Mouse (Mus musculus) kidney, adult 2 months (tissue): ENCODE measurements around the gene Masp2.

Source experiments
- CTCF ChIP-seq: fragments of 200-500 bp; conservative IDR thresholded peaks from 2 replicates; pipeline ENCODE4 v1.5.1; 2011; ENCODE audit warnings: low read depth, mild to moderate bottlenecking, control low read depth, low read length, moderate library complexity, mixed read lengths; ENCODE audit not compliant: insufficient read depth, insufficient read length
- POLR2A ChIP-seq: fragments of 200-500 bp; IDR thresholded peaks from one replicate; pipeline ENCODE4 v1.6.1; 2011; ENCODE audit warnings: low read depth, low read length, control low read depth

DNA sequence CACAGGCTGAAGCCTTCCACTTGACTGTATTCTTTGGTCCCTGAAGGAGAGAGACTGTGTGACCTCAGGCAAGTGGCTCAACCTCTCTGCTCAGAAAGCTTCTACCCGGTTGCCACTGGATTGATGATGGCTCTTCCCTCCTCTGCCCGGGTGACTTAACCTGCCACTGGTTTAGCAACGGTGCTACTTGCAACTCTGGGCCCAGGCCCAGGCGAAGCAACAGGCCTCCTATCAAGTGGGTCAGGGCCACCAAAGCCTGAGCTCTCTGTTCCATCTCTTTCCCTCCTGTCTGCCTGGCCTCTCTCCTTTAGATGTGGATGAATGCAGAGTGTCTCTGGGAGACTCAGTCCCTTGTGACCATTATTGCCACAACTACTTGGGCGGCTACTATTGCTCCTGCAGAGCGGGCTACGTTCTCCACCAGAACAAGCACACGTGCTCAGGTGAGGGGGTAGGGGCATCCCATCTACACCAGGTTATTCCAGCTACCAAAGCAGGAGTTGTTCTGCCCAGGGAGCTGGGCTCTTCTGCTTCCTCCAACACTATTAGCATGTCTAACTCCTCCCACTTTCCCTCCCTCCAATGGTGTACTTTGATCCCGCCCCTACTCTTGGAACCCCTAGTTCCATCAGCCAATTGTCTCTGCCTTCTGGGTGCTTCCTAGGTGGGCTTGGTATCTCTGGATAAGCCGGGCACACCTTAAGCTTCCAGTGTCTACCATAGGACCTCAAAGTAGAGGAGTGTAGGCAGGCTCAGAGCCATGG lies 1.2 kb downstream of the Masp2 start:
- TF ChIP-seq CTCF (no peak), POLR2A (no peak)
